Mouse (Mus musculus): Measurements from ENCODE around the gene Prdm16.

Prdm16 gene

GRCm38 (mm10) chr4:154558041-154558440, 78.6 kb downstream of the Prdm16 start:
- DNase-seq (ENCODE audit: low spot score in 2 of 2) = no peak

DNA sequence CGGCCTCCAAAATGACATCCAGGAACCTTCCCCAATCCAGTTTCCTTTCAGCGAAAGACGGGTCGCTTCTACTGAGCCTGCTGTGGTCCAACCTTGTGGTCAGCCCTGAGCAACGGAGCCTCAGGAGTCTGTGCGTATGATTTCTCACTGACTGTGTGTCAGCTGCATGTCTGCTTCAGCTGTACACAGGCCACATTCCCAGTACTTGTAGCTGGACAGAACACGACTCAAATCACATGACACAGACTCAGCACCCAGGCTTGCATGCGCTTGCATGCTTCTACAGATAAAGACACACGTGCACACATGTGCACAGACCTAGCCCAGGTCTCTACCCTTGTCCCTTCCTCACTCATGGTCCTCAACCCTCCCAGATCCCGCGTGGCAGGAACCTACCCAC, 79.5 kb downstream of the Prdm16 start:
- no peak for DNase-seq (ENCODE audit: low spot score in 2 of 2)

- no peak for DNase-seq (ENCODE audit: low spot score in 2 of 2)
These were observed 80.3 kb downstream of the Prdm16 start for GRCm38 (mm10) chr4:154556418-154556817.

DNA sequence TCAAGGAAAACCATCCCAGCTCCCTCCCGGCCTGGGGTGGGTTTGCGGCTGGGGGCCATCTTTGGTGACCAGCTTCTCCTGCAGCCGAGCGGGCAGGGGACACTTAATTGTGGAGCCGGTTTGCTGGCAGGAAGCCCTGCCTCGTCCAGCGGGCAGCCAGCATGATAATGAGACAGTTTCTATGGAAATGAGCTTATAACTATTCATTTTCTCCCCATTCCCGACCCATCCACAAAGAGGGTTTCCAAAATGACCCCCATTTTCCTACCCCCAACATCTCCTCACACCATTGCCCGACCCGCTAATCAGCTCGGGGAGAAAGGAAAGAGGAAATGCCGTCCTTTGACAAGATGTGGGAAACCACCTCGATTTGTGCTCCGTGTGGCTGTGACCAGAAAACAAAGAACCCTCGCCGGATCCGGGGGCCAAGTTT, 86.7 kb downstream of the Prdm16 start:
- no peak for DNase-seq (ENCODE audit: low spot score in 2 of 2)

DNA sequence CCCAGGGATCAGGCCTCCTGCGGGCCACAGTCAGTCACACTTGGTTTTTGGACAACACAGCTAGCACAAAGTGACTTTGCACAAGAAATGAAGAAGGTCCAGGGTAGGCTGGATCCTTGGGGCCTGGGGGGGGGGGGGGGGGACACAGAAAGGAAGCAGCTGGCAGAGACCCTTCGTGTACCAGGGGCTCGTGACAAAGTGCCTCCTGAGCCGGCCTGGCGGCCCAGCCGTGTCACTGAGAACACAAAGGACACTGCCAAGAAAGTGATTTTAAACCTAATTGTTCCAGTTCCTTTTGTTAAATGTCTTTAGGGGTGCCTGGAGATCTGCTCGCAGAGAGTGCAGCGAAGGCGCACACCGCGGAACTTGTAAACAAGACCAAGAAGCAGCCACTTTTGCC, 87.2 kb downstream of the Prdm16 start:
- DNase-seq (ENCODE audit: low spot score in 2 of 2) = no peak

GRCm38 (mm10) chr4:154547176-154547855, 89.4 kb downstream of the Prdm16 start:
- no peak for DNase-seq (ENCODE audit: low spot score in 2 of 2)

- no peak for DNase-seq (ENCODE audit: low spot score in 2 of 2)
These were observed 91.4 kb downstream of the Prdm16 start for GRCm38 (mm10) chr4:154545296-154545695.

GRCm38 (mm10) chr4:154543921-154544320, 92.8 kb downstream of the Prdm16 start:
- no peak for DNase-seq (ENCODE audit: low spot score in 2 of 2)

GRCm38 (mm10) chr4:154543128-154543527, 93.5 kb downstream of the Prdm16 start:
- no peak for DNase-seq (ENCODE audit: low spot score in 2 of 2)

GRCm38 (mm10) chr4:154542568-154542967, 94.1 kb downstream of the Prdm16 start:
- no peak for DNase-seq (ENCODE audit: low spot score in 2 of 2)

DNA sequence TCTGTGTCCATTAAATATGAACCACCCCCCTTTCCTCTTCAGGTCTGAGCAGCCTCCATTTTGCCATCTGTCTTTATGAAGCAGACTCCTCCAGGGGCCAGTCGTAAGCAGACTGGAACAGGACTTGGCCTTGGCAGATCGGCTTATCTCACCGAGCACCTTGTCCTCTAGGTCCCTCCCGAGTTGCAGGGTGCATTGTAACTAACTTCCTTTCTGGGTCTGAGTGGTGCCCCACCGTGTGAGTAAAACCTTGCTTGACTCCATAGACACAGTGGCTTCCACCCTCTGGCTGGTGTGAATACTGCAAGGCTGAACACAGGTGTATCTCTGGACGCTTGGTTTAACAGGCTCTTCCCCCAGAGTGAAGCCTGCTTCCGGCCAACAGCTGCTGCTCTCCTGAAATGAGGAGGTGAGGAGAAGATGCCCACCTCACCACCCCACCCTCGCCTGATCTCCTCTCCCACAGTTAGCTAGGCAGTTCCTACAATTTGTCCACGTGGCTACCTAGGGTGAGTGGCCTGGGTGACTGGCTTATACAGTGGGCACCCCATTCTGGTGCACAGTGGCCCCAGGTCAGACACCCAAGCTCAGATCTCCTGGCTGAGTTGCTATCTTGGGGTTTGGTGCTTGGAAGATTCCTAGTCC, 94.9 kb downstream of the Prdm16 start:
- no peak for DNase-seq (ENCODE audit: low spot score in 2 of 2)

DNA sequence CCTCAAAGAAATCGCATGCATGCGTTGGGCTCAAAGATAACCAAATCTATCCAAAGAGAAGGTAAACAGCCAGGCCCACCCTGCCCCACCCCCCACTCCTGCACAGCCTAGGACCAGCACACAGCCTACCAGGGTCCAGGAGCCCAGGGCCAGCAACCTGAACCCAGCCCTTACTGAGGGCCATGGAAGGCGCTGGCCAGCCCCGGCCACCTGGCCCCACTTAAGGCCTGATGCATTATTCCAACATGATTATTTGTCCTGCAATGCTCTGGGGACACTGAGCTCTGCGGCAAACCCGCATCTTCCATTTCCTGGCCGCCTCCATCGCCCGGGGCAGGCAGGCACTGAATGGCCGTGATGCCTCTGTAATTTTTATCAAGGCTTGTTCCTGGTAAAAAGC, 96.0 kb downstream of the Prdm16 start:
- DNase-seq (ENCODE audit: low spot score in 2 of 2) = no peak

- DNase-seq (ENCODE audit: low spot score in 2 of 2) = no peak
These were observed 97.0 kb downstream of the Prdm16 start for GRCm38 (mm10) chr4:154539703-154540102.

- DNase-seq (ENCODE audit: low spot score in 2 of 2) = no peak
These were observed 97.9 kb downstream of the Prdm16 start for GRCm38 (mm10) chr4:154538727-154539126.

DNA sequence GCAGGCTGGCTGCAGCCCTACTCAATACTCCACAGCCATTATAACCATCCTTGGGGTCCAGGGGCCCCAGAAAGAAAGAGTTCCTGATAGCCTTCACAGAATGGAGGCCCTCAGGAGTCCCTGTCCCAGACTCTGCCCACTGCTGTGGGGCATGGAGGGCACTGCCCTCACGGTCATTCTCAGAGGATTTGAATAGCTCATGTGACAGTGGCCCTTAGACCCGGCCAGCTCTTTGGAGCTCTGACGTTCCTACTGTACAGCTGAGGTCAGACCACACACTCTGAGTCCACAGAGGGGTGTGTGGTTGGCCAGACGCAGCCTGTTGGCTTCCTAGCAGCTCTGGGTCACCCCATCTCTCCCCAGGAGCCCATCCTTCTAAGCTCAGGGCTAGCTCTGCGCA, 100.6 kb downstream of the Prdm16 start:
- DNase-seq (ENCODE audit: low spot score in 2 of 2) = no peak

- no peak for DNase-seq (ENCODE audit: low spot score in 2 of 2)
These were observed 105.3 kb downstream of the Prdm16 start for GRCm38 (mm10) chr4:154531368-154531767.

DNA sequence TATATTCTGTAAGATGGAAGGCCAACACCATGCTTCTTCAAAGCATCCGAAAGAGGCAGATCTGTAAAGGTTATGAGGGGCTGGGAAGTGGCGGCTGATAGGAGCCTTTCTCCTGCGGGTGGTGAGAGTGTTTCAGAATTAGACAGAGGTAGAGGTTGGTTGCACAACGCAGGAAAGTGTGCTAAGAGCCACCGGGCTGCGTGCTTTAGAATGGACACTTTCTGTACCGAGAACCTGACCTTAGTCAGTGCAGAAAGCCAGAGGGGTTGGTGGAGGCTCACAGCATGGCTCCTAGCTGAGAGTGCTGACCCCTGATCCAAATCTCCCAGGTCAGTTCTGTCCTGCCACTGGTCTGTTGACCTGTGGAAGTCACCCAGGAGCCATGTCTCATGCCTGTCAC, 106.3 kb downstream of the Prdm16 start:
- DNase-seq (ENCODE audit: low spot score in 2 of 2) = no peak

GRCm38 (mm10) chr4:154527506-154527905, 109.2 kb downstream of the Prdm16 start:
- peak in 1 of 2 experiments; percentile 66 for DNase-seq (ENCODE audit: low spot score in 2 of 2)

GRCm38 (mm10) chr4:154526351-154526786, 110.3 kb downstream of the Prdm16 start:
- DNase-seq (ENCODE audit: low spot score in 2 of 2) = no peak

GRCm38 (mm10) chr4:154523898-154524297, 112.8 kb downstream of the Prdm16 start:
- DNase-seq (ENCODE audit: low spot score in 2 of 2) = no peak

GRCm38 (mm10) chr4:154521881-154522676, 114.6 kb downstream of the Prdm16 start:
- no peak for DNase-seq (ENCODE audit: low spot score in 2 of 2)

DNA sequence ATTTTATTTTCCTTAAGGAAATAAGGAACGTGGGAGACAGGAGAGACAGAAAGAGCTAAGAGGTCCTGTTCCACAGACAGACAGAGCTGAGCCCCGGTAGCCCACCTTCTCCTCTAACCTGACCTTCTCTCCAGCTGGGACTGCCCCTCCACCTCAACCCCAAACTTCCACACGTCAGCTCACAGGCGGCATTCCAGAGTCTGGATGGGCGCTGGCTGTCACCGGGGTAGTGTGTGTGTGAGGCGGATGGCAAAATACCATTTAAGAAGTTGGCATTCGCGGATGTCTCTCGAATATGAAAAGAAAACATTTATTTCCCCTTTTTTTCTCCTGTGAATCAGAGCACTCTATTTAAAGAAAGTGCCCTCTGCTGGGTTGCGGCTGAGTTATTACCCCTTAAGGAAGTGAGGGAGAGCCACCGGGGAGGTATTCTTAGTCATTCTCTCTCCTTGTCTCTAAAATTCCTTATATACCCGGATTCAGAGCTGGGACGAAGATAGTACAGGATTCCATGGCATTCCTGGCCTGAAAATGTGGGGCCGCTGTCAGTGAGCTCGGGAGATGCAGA, 117.1 kb downstream of the Prdm16 start:
- no peak for DNase-seq (ENCODE audit: low spot score in 2 of 2)

Measured in urinary bladder, postnatal 4 days (tissue).